Mouse (Mus musculus) right cerebral cortex, postnatal 10 days (tissue): ENCODE data around the gene Dqx1.

ENCODE experiments used
- DNase-seq, 2 experiments: peaks; one replicate each; pipeline ENCODE4 v3.0.0; 2021; ENCODE audit warnings: low spot score in 2 of 2

The Dqx1 gene

GRCm38 (mm10) chr6:83070311-83071219 is 12.9 kb downstream of the Dqx1 start:
- DNase-seq: no peak

GRCm38 (mm10) chr6:83071220-83071619 is 13.6 kb downstream of the Dqx1 start:
- DNase-seq: no peak

- DNase-seq: no peak
Measured at GRCm38 (mm10) chr6:83074979-83075378, 17.3 kb downstream of the Dqx1 start.

- no peak for DNase-seq
Measured at GRCm38 (mm10) chr6:83077630-83078323, 20.1 kb downstream of the Dqx1 start, which contains the start of gene Pcgf1. Gene Pcgf1, plus strand, starts transcription at chr6:83077869.

- DNase-seq: peak; percentile 98 to 100
Measured at GRCm38 (mm10) chr6:83078324-83078858, 20.7 kb downstream of the Dqx1 start.

GRCm38 (mm10) chr6:83080210-83080609 is 22.6 kb downstream of the Dqx1 start:
- DNase-seq: no peak

GRCm38 (mm10) chr6:83083497-83083896 is 25.9 kb downstream of the Dqx1 start:
- no peak for DNase-seq

- no peak for DNase-seq
Measured at GRCm38 (mm10) chr6:83084477-83084876, 26.8 kb downstream of the Dqx1 start.

GRCm38 (mm10) chr6:83086121-83087035 is 28.7 kb downstream of the Dqx1 start, which contains the start of gene Lbx2:
Gene Lbx2, plus strand, starts transcription at chr6:83086367.
- no peak for DNase-seq

- no peak for DNase-seq
Measured at GRCm38 (mm10) chr6:83087205-83087925, 29.7 kb downstream of the Dqx1 start.

- DNase-seq: no peak
Measured at GRCm38 (mm10) chr6:83087926-83088260, 30.2 kb downstream of the Dqx1 start.

- no peak for DNase-seq
Measured at GRCm38 (mm10) chr6:83092416-83093127, 34.9 kb downstream of the Dqx1 start.

GRCm38 (mm10) chr6:83095968-83096367 is 38.3 kb downstream of the Dqx1 start:
- no peak for DNase-seq

- no peak for DNase-seq
Measured at GRCm38 (mm10) chr6:83098411-83098810, 40.8 kb downstream of the Dqx1 start.

GRCm38 (mm10) chr6:83101316-83101687 is 43.7 kb downstream of the Dqx1 start, which contains the start of the genes Ccdc142 and Gm42688:
Gene Ccdc142, plus strand, starts transcription at chr6:83101601.
Gene Gm42688, plus strand, starts transcription at chr6:83101617.
- DNase-seq: peak; percentile 92 to 95

- DNase-seq: peak; percentile 69 to 71
Measured at GRCm38 (mm10) chr6:83101688-83102556, 44.3 kb downstream of the Dqx1 start.

GRCm38 (mm10) chr6:83103130-83103650 is 45.5 kb downstream of the Dqx1 start:
- DNase-seq: peak in 1 of 2 experiments; percentile 56

- peak; percentile 60 to 84 for DNase-seq
Measured at GRCm38 (mm10) chr6:83104158-83104557, 46.5 kb downstream of the Dqx1 start.
